Mouse (Mus musculus): ENCODE data around the gene 3110082I17Rik.

Gene 3110082I17Rik

GRCm38 (mm10) chr5:139323260-139323924 lies 136.9 kb downstream of the 3110082I17Rik start:
- TF ChIP-seq NANOG (IDR thresholded peaks at IDR 0.05; ENCODE audit: borderline replicate concordance, low read length) = no peak
- TF ChIP-seq CTCF (conservative IDR thresholded peaks at IDR 0.05; ENCODE audit: low read length) = no peak
- no peak for TF ChIP-seq POU5F1 (IDR thresholded peaks at IDR 0.05; ENCODE audit: borderline replicate concordance, low read length)
- peak overlapping the region; percentile 86 for H3K4me3 ChIP-seq (replicated peaks; ENCODE audit: low read length)
- H3K36me3 ChIP-seq (ENCODE audit: insufficient read depth, low read length) = peaks cover 20% of the 10 kb centered on the region
- peaks cover 19% of the 10 kb centered on the region for H3K27me3 ChIP-seq (ENCODE audit: insufficient read depth, low read length)
- peaks cover 83% of the 10 kb centered on the region for H3K4me1 ChIP-seq (replicated peaks; ENCODE audit: low read depth, low read length)
- H3K9me3 ChIP-seq (ENCODE audit: low read length) = no peaks in the 10 kb centered on the region

- TF ChIP-seq NANOG (IDR thresholded peaks at IDR 0.05; ENCODE audit: borderline replicate concordance, low read length) (no peak), CTCF (conservative IDR thresholded peaks at IDR 0.05; ENCODE audit: low read length) (no peak), POU5F1 (IDR thresholded peaks at IDR 0.05; ENCODE audit: borderline replicate concordance, low read length) (no peak)
- no peak overlapping the region for H3K4me3 ChIP-seq (replicated peaks; ENCODE audit: low read length)
- H3K4me1 ChIP-seq (replicated peaks; ENCODE audit: low read depth, low read length) = peaks cover 86% of the 10 kb centered on the region
- peaks cover 24% of the 10 kb centered on the region for H3K36me3 ChIP-seq (ENCODE audit: insufficient read depth, low read length)
- no peaks in the 10 kb centered on the region for H3K9me3 ChIP-seq (ENCODE audit: low read length)
- H3K27me3 ChIP-seq (ENCODE audit: insufficient read depth, low read length) = peaks cover 19% of the 10 kb centered on the region
These were observed 139.0 kb downstream of the 3110082I17Rik start for GRCm38 (mm10) chr5:139321331-139321730.

DNA sequence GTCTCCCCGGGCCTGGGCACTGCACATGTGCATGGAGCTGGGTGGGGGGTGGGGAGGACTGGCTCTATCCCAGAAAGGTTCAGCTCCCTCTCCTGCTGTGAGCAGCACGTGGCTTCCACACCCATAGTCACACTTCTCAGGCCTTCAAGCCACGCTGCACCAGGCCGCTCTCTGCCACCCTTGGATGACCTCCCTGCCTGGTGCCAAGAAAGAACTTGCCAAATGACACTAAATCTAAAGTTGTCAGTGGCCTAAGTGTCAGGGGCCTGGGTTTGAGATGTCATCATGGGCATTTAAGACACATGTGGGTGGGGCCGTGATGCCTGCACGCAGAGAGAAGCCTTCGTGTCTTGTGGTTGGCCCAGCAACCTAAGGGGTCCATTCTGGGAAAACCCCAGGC lies 139.9 kb downstream of the 3110082I17Rik start:
- no peak for TF ChIP-seq CTCF (conservative IDR thresholded peaks at IDR 0.05; ENCODE audit: low read length)
- no peak for TF ChIP-seq POU5F1 (IDR thresholded peaks at IDR 0.05; ENCODE audit: borderline replicate concordance, low read length)
- no peak for TF ChIP-seq NANOG (IDR thresholded peaks at IDR 0.05; ENCODE audit: borderline replicate concordance, low read length)
- no peak overlapping the region; the same call in 1 of the 2 replicates for H3K4me3 ChIP-seq (replicated peaks; ENCODE audit: low read length)
- peaks cover 19% of the 10 kb centered on the region for H3K27me3 ChIP-seq (ENCODE audit: insufficient read depth, low read length)
- H3K9me3 ChIP-seq (ENCODE audit: low read length) = no peaks in the 10 kb centered on the region
- H3K4me1 ChIP-seq (replicated peaks; ENCODE audit: low read depth, low read length) = peaks cover 82% of the 10 kb centered on the region
- peaks cover 25% of the 10 kb centered on the region for H3K36me3 ChIP-seq (ENCODE audit: insufficient read depth, low read length)

GRCm38 (mm10) chr5:139317751-139318504 lies 142.4 kb downstream of the 3110082I17Rik start:
- Histone ChIP-seq H3K36me3 (ENCODE audit: insufficient read depth, low read length) (peaks cover 29% of the 10 kb centered on the region), H3K4me1 (replicated peaks; ENCODE audit: low read depth, low read length) (peaks cover 88% of the 10 kb centered on the region), H3K27me3 (ENCODE audit: insufficient read depth, low read length) (no peaks in the 10 kb centered on the region), H3K4me3 (replicated peaks; ENCODE audit: low read length) (peak overlapping the region; percentile 63), H3K9me3 (ENCODE audit: low read length) (no peaks in the 10 kb centered on the region)
- TF ChIP-seq POU5F1 (IDR thresholded peaks at IDR 0.05; ENCODE audit: borderline replicate concordance, low read length) (no peak), CTCF (conservative IDR thresholded peaks at IDR 0.05; ENCODE audit: low read length) (no peak), NANOG (IDR thresholded peaks at IDR 0.05; ENCODE audit: borderline replicate concordance, low read length) (no peak)

DNA sequence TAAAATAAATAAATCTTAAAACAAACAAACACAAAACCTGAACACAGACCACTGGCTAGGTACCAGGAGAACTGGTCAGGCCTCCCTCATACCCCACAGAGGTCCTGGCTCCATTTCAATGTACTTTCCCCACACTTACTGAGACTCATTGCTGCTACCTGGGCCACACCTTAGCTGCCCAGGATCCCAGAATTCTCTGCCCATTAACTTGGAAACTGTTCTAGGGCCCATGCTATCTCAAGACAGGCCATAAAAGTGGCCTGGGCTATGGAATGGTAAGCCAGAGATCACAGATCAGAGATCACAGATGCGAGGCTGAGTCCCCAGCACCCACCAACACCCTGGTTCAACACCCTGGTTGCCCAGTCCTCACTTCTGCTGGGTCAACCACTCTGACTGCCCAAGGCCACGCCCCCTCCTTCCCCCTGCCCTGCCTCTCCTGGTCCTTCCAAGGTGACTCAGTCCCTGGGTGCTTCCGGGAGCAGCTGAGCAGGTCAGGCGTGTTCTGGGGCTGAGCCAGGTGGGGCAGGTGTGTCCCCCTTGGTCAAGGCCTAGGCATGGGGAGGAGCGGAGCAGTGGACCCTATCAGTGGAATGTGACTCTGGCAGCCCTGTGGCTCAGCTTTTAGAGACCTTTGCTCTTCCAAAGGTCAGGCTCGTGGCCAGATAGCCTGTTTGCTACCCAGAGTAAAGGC lies 143.2 kb downstream of the 3110082I17Rik start:
- Histone ChIP-seq H3K27me3 (ENCODE audit: insufficient read depth, low read length) (no peaks in the 10 kb centered on the region), H3K4me3 (replicated peaks; ENCODE audit: low read length) (peak overlapping the region; percentile 63), H3K4me1 (replicated peaks; ENCODE audit: low read depth, low read length) (peaks cover 86% of the 10 kb centered on the region), H3K36me3 (ENCODE audit: insufficient read depth, low read length) (peaks cover 26% of the 10 kb centered on the region; the same call in 1 of the 2 replicates), H3K9me3 (ENCODE audit: low read length) (no peaks in the 10 kb centered on the region)
- no peak for TF ChIP-seq CTCF (conservative IDR thresholded peaks at IDR 0.05; ENCODE audit: low read length)
- no peak for TF ChIP-seq POU5F1 (IDR thresholded peaks at IDR 0.05; ENCODE audit: borderline replicate concordance, low read length)
- no peak for TF ChIP-seq NANOG (IDR thresholded peaks at IDR 0.05; ENCODE audit: borderline replicate concordance, low read length)

- Histone ChIP-seq H3K4me3 (replicated peaks; ENCODE audit: low read length) (no peak overlapping the region), H3K4me1 (replicated peaks; ENCODE audit: low read depth, low read length) (peaks cover 84% of the 10 kb centered on the region), H3K36me3 (ENCODE audit: insufficient read depth, low read length) (peaks cover 18% of the 10 kb centered on the region; the same call in 1 of the 2 replicates), H3K9me3 (ENCODE audit: low read length) (no peaks in the 10 kb centered on the region), H3K27me3 (ENCODE audit: insufficient read depth, low read length) (no peaks in the 10 kb centered on the region)
- TF ChIP-seq CTCF (conservative IDR thresholded peaks at IDR 0.05; ENCODE audit: low read length) = no peak
- TF ChIP-seq POU5F1 (IDR thresholded peaks at IDR 0.05; ENCODE audit: borderline replicate concordance, low read length) = no peak
- TF ChIP-seq NANOG (IDR thresholded peaks at IDR 0.05; ENCODE audit: borderline replicate concordance, low read length) = no peak
These were observed 145.2 kb downstream of the 3110082I17Rik start for GRCm38 (mm10) chr5:139314941-139315642.

DNA sequence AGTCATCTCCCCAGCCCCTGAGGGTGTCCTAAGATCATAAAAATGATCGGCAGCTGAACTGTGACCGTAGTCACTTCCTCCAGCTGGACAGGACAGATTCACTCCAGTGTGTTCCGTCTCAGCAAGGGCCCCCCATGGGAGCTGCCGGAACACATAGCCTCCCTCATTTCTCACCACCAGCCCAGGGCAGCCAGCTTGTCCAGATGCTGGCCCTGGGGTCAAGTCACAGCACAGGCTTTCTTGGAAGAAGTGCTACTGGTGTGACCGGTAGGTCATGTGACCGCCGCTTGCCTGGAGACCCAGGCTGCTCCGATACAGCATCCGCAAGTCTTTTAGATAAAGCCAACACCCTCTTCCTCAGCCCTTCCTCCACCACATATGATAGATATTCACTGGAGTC lies 146.8 kb downstream of the 3110082I17Rik start:
- Histone ChIP-seq H3K4me1 (replicated peaks; ENCODE audit: low read depth, low read length) (peaks cover 77% of the 10 kb centered on the region), H3K4me3 (replicated peaks; ENCODE audit: low read length) (no peak overlapping the region), H3K36me3 (ENCODE audit: insufficient read depth, low read length) (peaks cover 28% of the 10 kb centered on the region), H3K9me3 (ENCODE audit: low read length) (no peaks in the 10 kb centered on the region), H3K27me3 (ENCODE audit: insufficient read depth, low read length) (no peaks in the 10 kb centered on the region)
- no peak for TF ChIP-seq POU5F1 (IDR thresholded peaks at IDR 0.05; ENCODE audit: borderline replicate concordance, low read length)
- no peak for TF ChIP-seq CTCF (conservative IDR thresholded peaks at IDR 0.05; ENCODE audit: low read length)
- no peak for TF ChIP-seq NANOG (IDR thresholded peaks at IDR 0.05; ENCODE audit: borderline replicate concordance, low read length)
